Mouse (Mus musculus) small intestine, adult 2 months (tissue): ENCODE results near the gene Hacd2. TPM values are rescaled to one million over a fixed set of nuclear protein-coding genes. Genes with fewer than 3 reads are reported as not detected.

Experiments
- H3K27ac ChIP-seq: fragments of 200-500 bp; 2 replicates; pipeline ENCODE4 v1.5.1; 2012; ENCODE audit warnings: low read depth, low read length, control low read depth, inconsistent platforms; ENCODE audit not compliant: insufficient read depth
- H3K27me3 ChIP-seq: fragments of 200-500 bp; 2 replicates; pipeline ENCODE4 v1.6.1; 2012; ENCODE audit warnings: mild to moderate bottlenecking, moderate library complexity, low read length, inconsistent platforms; ENCODE audit not compliant: control insufficient read depth, insufficient read depth
- H3K36me3 ChIP-seq: fragments of 200-500 bp; 2 replicates; pipeline ENCODE4 v1.6.1; 2012; ENCODE audit warnings: mild to moderate bottlenecking, low read length, control low read depth, inconsistent platforms; ENCODE audit not compliant: control insufficient read depth, insufficient read depth
- H3K4me1 ChIP-seq: fragments of 200-500 bp; 2 replicates; pipeline ENCODE4 v1.6.1; 2012; ENCODE audit warnings: low read length, inconsistent platforms, mixed read lengths; ENCODE audit not compliant: control insufficient read depth, insufficient read depth, insufficient read length
- H3K4me3 ChIP-seq: fragments of 200-500 bp; 2 replicates; pipeline ENCODE4 v1.5.1; 2012; ENCODE audit warnings: low read depth, mild to moderate bottlenecking, control low read depth, inconsistent platforms, low read length, moderate library complexity
- CTCF ChIP-seq: fragments of 200-500 bp; IDR thresholded peaks from 2 replicates; pipeline ENCODE4 v1.5.1; 2012; ENCODE audit warnings: low read depth, mild to moderate bottlenecking, control low read depth, inconsistent platforms, low read length, moderate library complexity, mixed read lengths; ENCODE audit not compliant: insufficient replicate concordance, insufficient read length; ENCODE audit errors: extremely low read depth
- POLR2A ChIP-seq: fragments of 200-500 bp; IDR thresholded peaks from 2 replicates; pipeline ENCODE4 v1.6.1; 2012; ENCODE audit warnings: low read depth, mild to moderate bottlenecking, control low read depth, inconsistent platforms, low read length, moderate library complexity
- WGBS: fragments of 180-500 bp; shearing (Covaris S2); methylation state at CpG from one replicate; pipeline ENCODE4 v1.1.7; 2018; 5-methylcytosine and 5-hydroxymethylcytosine counted together
- polyA plus RNA-seq: library from polyadenylated mRNA; depleted of rRNA; stranded (reverse); fragments of >200 nt; gene quantifications from 2 replicates; pipeline ENCODE4 v1.2.3, GENCODE M21; 2012; rRNA removed

Hacd2 gene
- 25.6 and 34.9 TPM in 2 replicates for polyA plus RNA-seq

DNA sequence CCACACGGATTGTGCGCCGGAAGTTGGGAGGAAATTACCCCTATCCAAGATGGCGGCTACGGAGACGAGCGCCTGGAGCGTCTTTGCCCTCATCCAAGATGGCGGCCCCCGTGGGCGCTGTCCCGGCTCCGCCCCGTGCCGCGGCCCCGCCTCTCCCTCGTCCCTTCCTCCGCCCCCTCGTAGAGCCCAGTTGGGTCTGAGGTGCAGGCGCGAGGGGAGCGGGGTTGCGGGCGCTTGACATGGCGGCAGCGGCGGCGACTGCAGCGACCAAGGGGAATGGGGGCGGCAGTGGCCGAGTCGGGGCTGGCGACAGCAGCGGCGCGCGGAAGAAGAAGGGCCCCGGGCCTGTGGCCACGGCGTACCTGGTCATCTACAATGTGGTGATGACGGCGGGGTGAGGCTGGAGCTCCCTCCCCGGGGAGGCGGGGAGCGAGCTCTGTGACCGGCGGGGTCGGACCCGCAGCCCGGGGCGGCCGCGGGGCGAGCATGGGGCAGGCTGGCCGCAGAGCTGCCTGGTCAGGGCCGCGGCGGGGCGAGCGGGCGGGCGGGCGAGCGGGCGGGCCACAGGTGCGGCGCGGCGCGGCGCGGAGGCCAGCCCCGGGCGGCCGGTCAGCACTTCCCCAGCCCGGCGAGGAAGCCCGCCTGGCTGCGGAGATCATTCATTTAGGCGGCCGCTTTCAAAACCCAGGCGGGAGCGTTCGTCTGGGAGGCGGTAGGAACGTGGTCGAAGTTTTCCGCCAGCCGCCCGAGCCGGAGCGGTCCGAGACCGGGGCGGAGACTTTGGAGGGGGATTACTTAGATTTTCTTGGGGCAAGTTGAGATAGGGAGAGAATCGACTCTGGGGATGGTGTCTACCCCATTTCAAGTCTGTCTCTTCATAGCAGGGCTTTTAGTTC lies at the start of gene Hacd2:
Gene Hacd2 (plus strand): TSS at position 187 of the 896 bp plus-strand sequence.
- WGBS = 1% methylated on average over 87 of the region's 97 CpGs
- peak within 1 kb of the TSS; percentile 64 for H3K27ac ChIP-seq
- peak; percentile 88 for TF ChIP-seq POLR2A
- no peak for TF ChIP-seq CTCF
- H3K4me1 ChIP-seq = no peaks in the 10 kb centered on the region
- no peaks in the 10 kb centered on the region for H3K27me3 ChIP-seq
- H3K4me3 ChIP-seq = peak within 1 kb of the TSS; percentile 94
- peaks cover 4% of the 10 kb centered on the region for H3K36me3 ChIP-seq

DNA sequence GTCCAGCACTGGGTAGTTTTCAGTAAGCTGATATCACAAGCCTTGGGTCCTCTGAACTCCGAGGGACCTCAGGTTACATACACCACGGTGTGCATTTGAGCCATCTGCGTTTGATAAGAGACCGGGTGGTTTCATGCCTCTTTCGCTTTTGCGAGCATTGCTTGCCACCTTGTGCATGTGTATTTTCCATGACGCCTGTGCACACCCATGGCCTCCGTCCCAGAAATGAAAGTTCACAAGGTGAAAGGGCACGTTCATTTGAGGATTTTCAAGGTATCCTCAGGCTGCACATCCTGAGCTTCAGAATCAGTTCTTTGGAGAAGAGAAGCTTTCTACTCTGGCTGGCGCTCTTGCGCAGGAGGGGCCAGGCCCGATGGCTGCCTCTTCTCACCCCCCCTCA lies 49.8 kb upstream of the Hacd2 start:
- WGBS = 49% methylated on average over 12 of the region's 12 CpGs

DNA sequence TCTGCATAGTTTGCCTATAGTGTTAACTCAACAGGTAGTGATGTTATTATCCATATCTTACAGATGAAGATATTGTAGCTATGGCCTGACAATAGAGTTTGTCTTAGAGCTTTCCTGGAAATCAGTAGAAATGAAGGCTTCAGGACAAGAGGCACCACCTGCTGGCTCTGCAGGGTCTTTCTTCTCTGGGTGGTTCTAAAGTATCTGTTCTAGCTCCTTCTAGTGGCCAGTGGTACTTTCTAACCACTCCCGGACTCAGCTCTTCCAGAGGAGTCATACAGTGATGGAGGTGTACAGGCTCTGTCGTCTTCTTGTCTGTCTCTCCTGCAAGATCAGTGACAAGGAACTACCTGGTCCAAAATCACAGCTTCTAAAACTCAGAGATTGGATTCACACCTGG lies 46.7 kb upstream of the Hacd2 start:
- peaks cover 78% of the 10 kb centered on the region for H3K36me3 ChIP-seq
- WGBS = 52% methylated on average over 2 of the region's 2 CpGs
- TF ChIP-seq POLR2A (no peak), CTCF (no peak)

More for the DNA sequence above, 49.8 kb upstream of the Hacd2 start:
- peak overlapping the region; percentile 69 for H3K27ac ChIP-seq
- peaks cover 6% of the 10 kb centered on the region for H3K4me1 ChIP-seq
- H3K36me3 ChIP-seq = peaks cover 66% of the 10 kb centered on the region
- no peaks in the 10 kb centered on the region for H3K27me3 ChIP-seq
- TF ChIP-seq POLR2A (no peak), CTCF (no peak)
- no peak overlapping the region for H3K4me3 ChIP-seq

GRCm38 (mm10) chr16:34976630-34977029 lies 45.6 kb upstream of the Hacd2 start:
- H3K36me3 ChIP-seq = peaks cover 80% of the 10 kb centered on the region

More for the DNA sequence above, 46.7 kb upstream of the Hacd2 start:
- Histone ChIP-seq H3K4me3 (no peak overlapping the region), H3K4me1 (peaks cover 6% of the 10 kb centered on the region), H3K27me3 (no peaks in the 10 kb centered on the region), H3K27ac (no peak overlapping the region)

GRCm38 (mm10) chr16:34978018-34978417 lies 44.2 kb upstream of the Hacd2 start:
- H3K36me3 ChIP-seq = peaks cover 86% of the 10 kb centered on the region
- H3K27ac ChIP-seq = no peak overlapping the region
- H3K4me3 ChIP-seq = no peak overlapping the region
- no peaks in the 10 kb centered on the region for H3K27me3 ChIP-seq
- TF ChIP-seq POLR2A (no peak), CTCF (no peak)
- no peaks in the 10 kb centered on the region for H3K4me1 ChIP-seq
- WGBS = 90% methylated on average over 7 of the region's 7 CpGs

More at GRCm38 (mm10) chr16:34976630-34977029, 45.6 kb upstream of the Hacd2 start:
- no peak for TF ChIP-seq POLR2A
- peak; percentile 62; the same call in 1 of the 2 replicates for TF ChIP-seq CTCF
- Histone ChIP-seq H3K27me3 (no peaks in the 10 kb centered on the region), H3K4me1 (peaks cover 6% of the 10 kb centered on the region), H3K4me3 (no peak overlapping the region), H3K27ac (no peak overlapping the region)
- WGBS = 82% methylated on average over 13 of the region's 13 CpGs

- peaks cover 69% of the 10 kb centered on the region for H3K36me3 ChIP-seq
- TF ChIP-seq CTCF = no peak
- TF ChIP-seq POLR2A = no peak
- WGBS = 83% methylated on average over 7 of the region's 7 CpGs
- no peaks in the 10 kb centered on the region for H3K27me3 ChIP-seq
- H3K27ac ChIP-seq = no peak overlapping the region
- no peak overlapping the region for H3K4me3 ChIP-seq
- H3K4me1 ChIP-seq = peaks cover 13% of the 10 kb centered on the region
These were observed 41.2 kb upstream of the Hacd2 start for GRCm38 (mm10) chr16:34981009-34981408.

DNA sequence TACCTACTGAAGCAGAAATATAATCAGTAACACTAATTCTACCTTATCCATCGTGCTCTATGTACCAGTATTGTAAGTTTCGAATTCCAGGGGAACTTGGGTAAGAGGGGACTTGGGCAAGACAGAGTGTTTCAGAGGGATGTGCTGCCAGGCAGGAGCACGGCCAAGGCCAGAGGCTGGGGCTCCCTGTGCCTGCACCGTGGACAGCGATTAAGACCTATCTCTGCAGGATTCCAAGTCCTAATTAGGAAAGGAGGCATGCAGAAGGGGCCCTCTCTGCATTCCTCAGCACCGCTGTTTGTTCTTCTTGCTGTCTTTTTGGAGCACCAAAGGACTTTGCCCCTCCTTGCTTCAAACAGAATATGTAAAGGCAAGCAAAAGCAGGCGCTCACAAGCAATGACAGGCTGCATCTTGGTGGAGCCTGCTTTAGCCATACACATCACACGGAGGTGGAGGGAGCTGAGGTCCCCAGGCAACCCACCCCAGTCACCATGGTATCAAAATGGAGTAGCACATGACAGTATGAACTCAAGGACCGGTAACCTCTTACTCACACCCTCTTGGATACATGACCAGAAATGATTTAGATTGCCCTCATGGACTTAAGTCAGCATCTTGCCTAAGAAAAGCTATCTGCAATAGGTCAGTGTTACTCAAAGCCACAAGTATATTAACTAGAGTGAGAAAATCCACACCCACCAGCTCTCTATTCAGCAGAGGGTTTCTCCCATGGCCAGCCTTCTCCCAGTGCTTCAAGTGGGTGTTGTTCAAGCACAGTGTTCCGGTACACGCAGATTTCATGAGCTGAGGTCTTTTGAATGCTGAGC lies 37.8 kb upstream of the Hacd2 start:
- Histone ChIP-seq H3K36me3 (peaks cover 66% of the 10 kb centered on the region), H3K4me3 (no peak overlapping the region), H3K27ac (peak overlapping the region; percentile 13; the same call in 1 of the 2 replicates), H3K27me3 (no peaks in the 10 kb centered on the region), H3K4me1 (peaks cover 19% of the 10 kb centered on the region)
- WGBS = 58% methylated on average over 11 of the region's 11 CpGs
- no peak for TF ChIP-seq CTCF
- TF ChIP-seq POLR2A = no peak
